Mouse (Mus musculus) lung, postnatal 0 days (tissue): ENCODE data around the gene Caprin1.

Experiments used
- CTCF ChIP-seq: IDR thresholded peaks from 2 replicates; pipeline ENCODE4 v1.5.1; 2016; ENCODE audit warnings: antibody characterized with exemption, mild to moderate bottlenecking
- EP300 ChIP-seq: IDR thresholded peaks from 2 replicates; pipeline ENCODE4 v1.6.1; 2016; ENCODE audit warnings: antibody characterized with exemption, mild to moderate bottlenecking, control low read depth

DNA sequence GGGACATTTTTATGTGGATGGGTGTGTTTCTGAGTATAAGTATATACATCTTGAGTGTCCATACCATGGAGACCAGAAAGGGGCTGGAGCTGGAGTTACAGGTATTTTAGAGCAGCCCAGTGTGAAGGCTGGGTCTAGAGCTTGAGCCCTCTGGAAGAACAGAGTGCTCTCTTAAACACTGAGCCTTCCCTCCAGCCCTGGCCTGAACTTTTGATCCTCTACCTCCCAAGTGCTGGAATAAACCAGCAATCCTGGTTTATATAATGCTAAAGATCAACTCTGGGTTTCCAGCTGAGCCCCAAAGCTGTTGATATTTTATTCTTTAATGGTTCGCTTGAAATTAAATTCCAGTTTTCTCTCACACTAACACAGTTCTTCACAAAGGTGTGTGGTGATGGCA is 5.0 kb upstream of the Caprin1 start:
- TF ChIP-seq CTCF (no peak), EP300 (no peak)
